Mouse (Mus musculus): ENCODE data around the gene Ntn1.

The Ntn1 gene

DNA sequence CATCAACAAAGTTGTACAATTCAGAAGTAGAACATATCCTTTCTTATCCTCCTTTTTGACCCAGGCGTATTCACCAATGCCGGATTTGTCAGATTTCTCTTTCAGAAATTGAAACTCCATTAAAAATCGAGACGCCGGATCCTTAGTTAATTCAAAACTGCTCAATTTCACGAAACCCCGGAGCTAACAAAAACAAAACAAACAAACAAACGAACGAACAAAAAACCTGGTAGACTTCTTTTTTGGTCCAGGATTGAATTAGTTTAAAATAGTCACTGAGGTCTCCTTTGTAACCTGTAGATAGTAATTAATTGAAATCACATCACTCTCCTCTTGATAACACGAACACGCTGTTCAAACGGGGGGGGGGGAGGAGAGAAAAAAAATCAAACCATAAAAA lies 16.5 kb downstream of the Ntn1 start:
- DNase-seq (ENCODE audit: low spot score in 2 of 2), result no peak

- no peak for DNase-seq (ENCODE audit: low spot score in 2 of 2)
These were observed 17.1 kb downstream of the Ntn1 start for GRCm38 (mm10) chr11:68383519-68383918.

DNA sequence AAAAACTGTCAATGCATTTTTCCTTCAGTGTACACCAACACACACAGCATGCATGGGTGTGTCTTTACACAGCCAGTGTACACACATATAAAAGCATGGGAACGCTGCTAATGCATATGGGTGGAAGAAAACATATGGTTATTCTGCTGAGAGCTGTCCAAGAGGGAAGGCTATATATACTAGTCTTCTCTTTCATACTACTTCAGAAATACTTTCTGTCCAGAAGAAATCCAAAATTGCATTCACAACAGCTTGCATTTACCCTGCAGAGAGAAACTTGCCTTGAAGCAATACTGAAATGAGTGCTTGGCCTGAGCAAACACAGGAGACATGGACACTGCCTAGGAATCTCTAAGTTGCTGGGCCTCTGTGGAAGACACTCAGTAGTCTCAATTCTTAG lies 18.8 kb downstream of the Ntn1 start:
- DNase-seq (ENCODE audit: low spot score in 2 of 2), result no peak

DNA sequence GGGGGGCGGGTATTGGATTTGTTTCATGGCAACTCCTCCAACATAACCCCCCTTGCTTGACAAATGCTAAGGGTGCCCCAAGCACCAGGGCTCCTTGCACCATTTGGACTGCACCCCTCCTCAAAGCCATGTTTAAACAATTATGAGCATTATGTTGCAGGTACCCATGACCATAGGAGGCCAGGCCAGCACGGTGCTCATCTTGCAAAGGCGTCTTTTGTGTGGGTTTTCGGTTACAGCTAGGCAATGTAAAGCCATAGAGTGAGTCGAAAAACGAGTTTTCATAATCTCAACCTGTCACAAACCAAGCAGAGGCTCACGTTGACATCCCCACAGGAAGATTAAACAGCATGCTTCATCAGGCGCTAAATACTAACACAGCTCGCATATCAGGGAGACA lies 19.3 kb downstream of the Ntn1 start:
- DNase-seq (ENCODE audit: low spot score in 2 of 2), result no peak

DNA sequence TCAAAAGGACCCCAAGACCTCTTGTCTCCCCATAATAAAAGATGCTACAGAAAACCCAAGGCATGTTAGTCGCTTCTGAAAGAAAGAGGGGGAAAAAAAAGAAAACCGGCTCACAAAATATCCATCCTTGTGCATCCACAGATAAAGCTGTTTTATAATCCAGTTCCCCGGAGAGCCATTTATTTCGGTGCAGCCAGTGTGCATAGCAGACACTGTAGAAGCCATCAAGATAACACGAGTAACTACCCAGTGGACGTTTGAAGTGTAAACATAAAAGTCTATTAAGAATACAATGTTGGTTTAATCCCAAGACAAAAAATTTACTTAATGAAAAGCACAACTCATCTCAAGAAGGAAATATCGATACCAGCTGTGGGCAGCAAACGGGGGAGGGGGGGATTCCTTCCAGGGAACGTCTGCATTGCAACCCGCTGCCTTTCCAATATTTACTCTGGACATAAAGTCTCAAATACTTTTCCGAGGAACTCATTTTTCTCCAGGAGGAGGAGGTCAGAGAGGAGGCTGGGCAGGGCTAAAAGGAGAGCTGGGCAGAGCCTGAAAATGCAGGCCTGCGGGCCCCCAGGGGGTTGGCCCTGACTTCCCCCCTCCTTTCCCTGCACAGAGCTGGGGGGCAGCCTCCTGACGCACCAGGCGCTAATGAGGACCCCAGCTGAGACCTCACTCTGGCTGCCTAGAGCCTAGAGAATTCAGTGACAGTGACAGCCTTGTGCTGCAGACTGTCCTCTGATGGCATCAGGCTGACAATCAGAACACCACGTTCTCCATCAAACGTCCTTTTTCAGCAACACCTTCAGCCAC lies 21.5 kb downstream of the Ntn1 start:
- no peak for DNase-seq (ENCODE audit: low spot score in 2 of 2)

DNA sequence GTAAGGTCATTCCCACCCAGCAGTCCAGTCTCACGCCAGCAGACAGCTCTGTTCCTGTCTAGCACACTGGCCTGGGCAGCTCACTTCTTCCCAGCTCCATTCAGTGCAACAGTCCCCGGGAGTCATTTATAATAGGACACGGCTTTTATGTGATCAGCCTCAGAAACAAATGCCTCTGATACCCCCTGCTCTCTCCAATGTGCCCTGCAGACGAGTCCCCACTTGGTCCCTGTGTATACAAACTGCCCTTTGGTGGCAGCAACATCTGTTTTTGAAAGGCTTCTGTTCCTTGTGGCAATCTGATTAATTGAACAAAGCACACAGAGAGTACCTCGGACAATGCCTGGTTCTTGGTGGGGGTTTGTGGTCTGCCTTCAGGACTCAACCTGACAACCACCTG lies 22.2 kb downstream of the Ntn1 start:
- DNase-seq (ENCODE audit: low spot score in 2 of 2), result no peak

DNA sequence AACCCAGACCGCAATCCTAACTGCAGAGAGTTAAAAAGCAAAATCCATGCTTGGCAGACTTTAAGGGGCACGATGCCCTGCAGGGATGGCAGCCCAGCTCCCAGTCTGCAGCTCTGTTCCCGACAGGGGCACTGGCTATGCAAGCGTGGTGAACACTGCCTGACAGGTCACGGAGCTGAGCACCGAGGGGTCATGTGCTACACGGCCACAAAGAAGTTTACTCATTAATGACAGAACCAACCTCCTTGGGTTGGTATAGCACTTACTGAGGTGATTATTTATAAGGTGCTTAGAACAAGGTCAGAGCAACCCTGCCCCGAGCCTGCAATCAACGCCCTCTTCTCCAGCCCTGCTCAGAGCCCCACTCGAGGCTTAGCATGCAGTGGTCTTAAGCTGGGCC lies 27.5 kb downstream of the Ntn1 start:
- no peak for DNase-seq (ENCODE audit: low spot score in 2 of 2)

- DNase-seq (ENCODE audit: low spot score in 2 of 2), result no peak
These were observed 29.0 kb downstream of the Ntn1 start for GRCm38 (mm10) chr11:68371609-68372008.

GRCm38 (mm10) chr11:68356901-68357300 lies 43.7 kb downstream of the Ntn1 start:
- DNase-seq (ENCODE audit: low spot score in 2 of 2), result no peak

GRCm38 (mm10) chr11:68355561-68355960 lies 45.1 kb downstream of the Ntn1 start:
- no peak for DNase-seq (ENCODE audit: low spot score in 2 of 2)

DNA sequence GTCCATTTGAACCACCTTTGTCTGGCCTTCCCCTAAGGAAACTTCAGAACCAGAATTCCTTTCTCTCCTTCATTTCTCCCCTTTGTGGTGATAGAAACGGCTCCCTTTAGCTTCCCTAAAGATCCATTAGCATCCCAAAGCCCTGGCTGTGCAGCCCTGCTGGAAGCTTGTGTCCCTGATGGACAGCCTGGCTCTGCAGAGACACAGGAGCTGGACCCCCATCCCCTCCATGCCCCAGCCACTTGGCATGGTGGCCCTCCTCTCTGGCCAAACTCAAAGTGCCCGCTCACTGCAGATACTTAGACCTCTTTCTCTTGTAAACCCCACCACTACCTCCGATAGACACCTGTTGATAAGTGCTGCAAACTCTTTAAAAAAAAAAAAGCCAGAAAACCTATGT lies 45.8 kb downstream of the Ntn1 start:
- no peak for DNase-seq (ENCODE audit: low spot score in 2 of 2)

DNA sequence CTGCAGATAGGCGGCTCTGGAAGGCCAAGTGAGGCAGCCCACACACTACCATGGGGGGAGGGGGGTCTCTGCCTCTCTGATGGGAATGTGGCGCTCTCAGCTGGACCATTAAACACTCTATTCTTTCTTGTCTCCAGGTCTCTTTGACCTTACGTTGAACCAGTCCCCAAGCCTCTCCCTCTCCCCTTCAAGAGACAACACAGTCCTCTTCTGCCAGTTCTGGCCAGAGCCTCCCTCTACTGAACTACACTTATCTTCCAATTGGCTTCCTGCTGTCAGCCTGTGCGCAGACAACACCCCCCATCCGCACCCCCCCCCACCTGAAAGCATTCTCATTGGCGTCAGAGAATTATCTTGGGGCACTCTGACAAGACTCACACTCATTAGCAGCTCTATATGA lies 48.4 kb downstream of the Ntn1 start:
- no peak for DNase-seq (ENCODE audit: low spot score in 2 of 2)

GRCm38 (mm10) chr11:68348851-68349250 lies 51.8 kb downstream of the Ntn1 start:
- no peak for DNase-seq (ENCODE audit: low spot score in 2 of 2)

- no peak for DNase-seq (ENCODE audit: low spot score in 2 of 2)
These were observed 52.5 kb downstream of the Ntn1 start for GRCm38 (mm10) chr11:68348083-68348482.

GRCm38 (mm10) chr11:68347508-68347907 lies 53.1 kb downstream of the Ntn1 start:
- DNase-seq (ENCODE audit: low spot score in 2 of 2), result no peak

- no peak for DNase-seq (ENCODE audit: low spot score in 2 of 2)
These were observed 54.5 kb downstream of the Ntn1 start for GRCm38 (mm10) chr11:68346099-68346498.

GRCm38 (mm10) chr11:68344221-68344620 lies 56.4 kb downstream of the Ntn1 start:
- DNase-seq (ENCODE audit: low spot score in 2 of 2), result no peak

- DNase-seq (ENCODE audit: low spot score in 2 of 2), result no peak
These were observed 57.9 kb downstream of the Ntn1 start for GRCm38 (mm10) chr11:68342761-68343160.

DNA sequence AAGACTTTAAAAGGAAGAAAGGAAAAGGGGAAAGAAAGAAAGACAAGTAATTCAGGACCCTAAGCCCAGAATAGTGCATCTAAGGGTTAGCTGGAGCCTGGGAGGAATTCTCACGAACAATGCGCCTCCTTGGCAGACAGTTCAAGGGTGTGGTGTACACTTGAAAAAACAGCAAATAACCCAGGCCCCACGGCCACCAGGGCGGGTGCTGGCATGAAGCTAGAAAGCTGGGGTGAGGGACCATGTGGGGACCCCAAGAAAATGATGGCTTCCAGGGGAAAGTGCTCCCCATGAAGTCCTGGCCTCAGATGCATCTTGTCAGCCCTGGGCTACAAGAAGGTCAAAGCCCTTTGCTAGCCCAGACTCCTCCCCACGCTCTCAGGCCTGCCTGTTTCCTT lies 58.6 kb downstream of the Ntn1 start:
- no peak for DNase-seq (ENCODE audit: low spot score in 2 of 2)

- peak; percentile 28 to 34 for DNase-seq (ENCODE audit: low spot score in 2 of 2)
These were observed 59.3 kb downstream of the Ntn1 start for GRCm38 (mm10) chr11:68341111-68342002.

GRCm38 (mm10) chr11:68340366-68340765 lies 60.3 kb downstream of the Ntn1 start:
- DNase-seq (ENCODE audit: low spot score in 2 of 2), result no peak

DNA sequence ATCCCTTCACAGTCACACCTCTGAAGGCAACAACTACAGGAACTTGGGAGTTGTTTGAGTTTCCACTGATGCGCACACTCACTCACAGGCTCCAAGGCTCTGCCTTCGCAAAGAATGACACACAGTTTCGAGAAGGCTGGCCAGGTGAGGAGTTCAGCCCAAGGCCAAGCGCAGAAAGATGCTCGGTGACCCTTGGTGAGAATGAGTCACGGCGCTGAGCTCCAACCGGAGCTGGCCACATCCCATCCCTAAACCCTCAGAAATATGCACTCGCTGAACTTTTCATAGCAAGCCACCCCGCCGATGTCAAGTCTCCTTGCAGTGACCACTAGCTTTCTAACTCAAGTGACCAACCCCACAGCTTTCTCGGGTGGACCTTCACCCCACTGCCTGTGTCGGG lies 60.8 kb downstream of the Ntn1 start:
- no peak for DNase-seq (ENCODE audit: low spot score in 2 of 2)

GRCm38 (mm10) chr11:68339331-68339730 lies 61.3 kb downstream of the Ntn1 start:
- DNase-seq (ENCODE audit: low spot score in 2 of 2), result no peak

Measured in frontal cortex, postnatal 10 days (tissue).